Mouse (Mus musculus): ENCODE data around the gene Gm11554. TPM values are rescaled to one million over a fixed set of nuclear protein-coding genes. Genes with fewer than 3 reads are reported as not detected.

Gm11554 gene
- not detected in 2 replicates for polyA plus RNA-seq (2012; rRNA removed; ENCODE audit: low replicate concordance)

GRCm38 (mm10) chr11:99804346-99804745, at the start of gene Gm11554:
Gm11554 (minus strand) TSS chr11:99804446.

GRCm38 (mm10) chr11:99851508-99851907, 47.3 kb upstream of the Gm11554 start, which contains the start of gene Krtap4-16:
Krtap4-16 (minus strand) TSS chr11:99851608.

GRCm38 (mm10) chr11:99837966-99838365, 33.7 kb upstream of the Gm11554 start, which contains the start of gene 2300003K06Rik:
2300003K06Rik (minus strand) TSS chr11:99838066.

GRCm38 (mm10) chr11:99815566-99815965, 11.3 kb upstream of the Gm11554 start, which contains the start of gene Gm11564:
Gm11564 (minus strand) TSS chr11:99815666.

GRCm38 (mm10) chr11:99809792-99810191, 5.5 kb upstream of the Gm11554 start, which contains the start of gene Krtap4-13:
Krtap4-13 (minus strand) TSS chr11:99809892.

GRCm38 (mm10) chr11:99798832-99799231, 5.4 kb downstream of the Gm11554 start, which contains the start of gene Gm11569:
Gm11569 (minus strand) TSS chr11:99798932.

GRCm38 (mm10) chr11:99793367-99793766, 10.9 kb downstream of the Gm11554 start, which contains the start of gene Gm11596:
Gm11596 (minus strand) TSS chr11:99793467.

GRCm38 (mm10) chr11:99784900-99785299, 19.3 kb downstream of the Gm11554 start, which contains the start of gene Krtap4-9:
Krtap4-9 (plus strand) TSS chr11:99785200.

GRCm38 (mm10) chr11:99780604-99781003, 23.6 kb downstream of the Gm11554 start, which contains the start of gene Krtap4-8:
Krtap4-8 (minus strand) TSS chr11:99780704.

GRCm38 (mm10) chr11:99772813-99773212, 31.4 kb downstream of the Gm11554 start, which contains the start of gene Gm11595:
Gm11595 (minus strand) TSS chr11:99772913.

Other genes with a start within 250 kb of the Gm11554 start
- gene Krtap3-2, start 247.6 kb downstream of the Gm11554 start, polyA plus RNA-seq (2012; rRNA removed; ENCODE audit: low replicate concordance), result not detected in 2 replicates
- gene Gm11939, start 245.0 kb downstream of the Gm11554 start, polyA plus RNA-seq (2012; rRNA removed; ENCODE audit: low replicate concordance), result not detected in 2 replicates
- 0.21 TPM in 1 of 2 replicates, not detected in the other for gene Krtap3-1, start 237.8 kb downstream of the Gm11554 start, polyA plus RNA-seq (2012; rRNA removed; ENCODE audit: low replicate concordance)
- gene Krtap1-5, start 223.4 kb downstream of the Gm11554 start, polyA plus RNA-seq (2012; rRNA removed; ENCODE audit: low replicate concordance), result not detected in 2 replicates
- not detected in 2 replicates for gene Krtap1-4, start 220.8 kb downstream of the Gm11554 start, polyA plus RNA-seq (2012; rRNA removed; ENCODE audit: low replicate concordance)
- gene Krtap1-3, start 213.1 kb downstream of the Gm11554 start, polyA plus RNA-seq (2012; rRNA removed; ENCODE audit: low replicate concordance), result not detected in 2 replicates
- gene Krtap9-3, start 206.3 kb downstream of the Gm11554 start, polyA plus RNA-seq (2012; rRNA removed; ENCODE audit: low replicate concordance), result not detected in 2 replicates
- not detected in 2 replicates for gene Gm11938, start 201.1 kb downstream of the Gm11554 start, polyA plus RNA-seq (2012; rRNA removed; ENCODE audit: low replicate concordance)
- not detected in 2 replicates for gene Gm11937, start 194.3 kb downstream of the Gm11554 start, polyA plus RNA-seq (2012; rRNA removed; ENCODE audit: low replicate concordance)
- 0.27 TPM in 1 of 2 replicates, not detected in the other for gene Krtap2-4, start 189.6 kb downstream of the Gm11554 start, polyA plus RNA-seq (2012; rRNA removed; ENCODE audit: low replicate concordance)
- not detected in 2 replicates for gene Gm11562, start 184.0 kb downstream of the Gm11554 start, polyA plus RNA-seq (2012; rRNA removed; ENCODE audit: low replicate concordance)
- not detected in 2 replicates for gene Krtap4-1, start 176.2 kb downstream of the Gm11554 start, polyA plus RNA-seq (2012; rRNA removed; ENCODE audit: low replicate concordance)
- not detected in 2 replicates for gene Krtap4-2, start 169.4 kb downstream of the Gm11554 start, polyA plus RNA-seq (2012; rRNA removed; ENCODE audit: low replicate concordance)
- not detected in 2 replicates for gene Krtap4-7, start 160.4 kb downstream of the Gm11554 start, polyA plus RNA-seq (2012; rRNA removed; ENCODE audit: low replicate concordance)
- gene Gm11555, start 154.2 kb downstream of the Gm11554 start, polyA plus RNA-seq (2012; rRNA removed; ENCODE audit: low replicate concordance), result not detected in 2 replicates
- gene Gm11563, start 145.5 kb downstream of the Gm11554 start, polyA plus RNA-seq (2012; rRNA removed; ENCODE audit: low replicate concordance), result not detected in 2 replicates
- not detected in 2 replicates for gene Krtap4-6, start 138.5 kb downstream of the Gm11554 start, polyA plus RNA-seq (2012; rRNA removed; ENCODE audit: low replicate concordance)
- gene Gm14190, start 113.7 kb downstream of the Gm11554 start, polyA plus RNA-seq (2012; rRNA removed; ENCODE audit: low replicate concordance), result not detected in 2 replicates
- not detected in 2 replicates for gene Gm14180, start 70.2 kb downstream of the Gm11554 start, polyA plus RNA-seq (2012; rRNA removed; ENCODE audit: low replicate concordance)
- not detected in 2 replicates for gene Gm11595, start 31.5 kb downstream of the Gm11554 start, polyA plus RNA-seq (2012; rRNA removed; ENCODE audit: low replicate concordance)
- gene Krtap4-8, start 23.7 kb downstream of the Gm11554 start, polyA plus RNA-seq (2012; rRNA removed; ENCODE audit: low replicate concordance), result not detected in 2 replicates
- not detected in 2 replicates for gene Krtap4-9, start 19.2 kb downstream of the Gm11554 start, polyA plus RNA-seq (2012; rRNA removed; ENCODE audit: low replicate concordance)
- gene Gm11596, start 11.0 kb downstream of the Gm11554 start, polyA plus RNA-seq (2012; rRNA removed; ENCODE audit: low replicate concordance), result not detected in 2 replicates
- gene Gm11569, start 5.5 kb downstream of the Gm11554 start, polyA plus RNA-seq (2012; rRNA removed; ENCODE audit: low replicate concordance), result not detected in 2 replicates
- not detected in 2 replicates for gene Krtap4-13, start 5.4 kb upstream of the Gm11554 start, polyA plus RNA-seq (2012; rRNA removed; ENCODE audit: low replicate concordance)
- not detected in 2 replicates for gene Gm11564, start 11.2 kb upstream of the Gm11554 start, polyA plus RNA-seq (2012; rRNA removed; ENCODE audit: low replicate concordance)
- gene 2300003K06Rik, start 33.6 kb upstream of the Gm11554 start, polyA plus RNA-seq (2012; rRNA removed; ENCODE audit: low replicate concordance), result not detected in 2 replicates
- gene Krtap4-16, start 47.2 kb upstream of the Gm11554 start, polyA plus RNA-seq (2012; rRNA removed; ENCODE audit: low replicate concordance), result 1.4 TPM in 1 of 2 replicates, not detected in the other
- not detected in 2 replicates for gene Gm11568, start 53.5 kb upstream of the Gm11554 start, polyA plus RNA-seq (2012; rRNA removed; ENCODE audit: low replicate concordance)
- not detected in 2 replicates for gene Gm11559, start 60.0 kb upstream of the Gm11554 start, polyA plus RNA-seq (2012; rRNA removed; ENCODE audit: low replicate concordance)
- not detected in 2 replicates for gene Krtap9-1, start 68.9 kb upstream of the Gm11554 start, polyA plus RNA-seq (2012; rRNA removed; ENCODE audit: low replicate concordance)
- not detected in 2 replicates for gene Gm11567, start 74.7 kb upstream of the Gm11554 start, polyA plus RNA-seq (2012; rRNA removed; ENCODE audit: low replicate concordance)
- not detected in 2 replicates for gene Krtap31-1, start 103.5 kb upstream of the Gm11554 start, polyA plus RNA-seq (2012; rRNA removed; ENCODE audit: low replicate concordance)
- not detected in 2 replicates for gene Gm11565, start 110.3 kb upstream of the Gm11554 start, polyA plus RNA-seq (2012; rRNA removed; ENCODE audit: low replicate concordance)
- not detected in 2 replicates for gene Krtap31-2, start 131.8 kb upstream of the Gm11554 start, polyA plus RNA-seq (2012; rRNA removed; ENCODE audit: low replicate concordance)
- gene Krtap9-5, start 144.0 kb upstream of the Gm11554 start, polyA plus RNA-seq (2012; rRNA removed; ENCODE audit: low replicate concordance), result not detected in 2 replicates
- not detected in 2 replicates for gene Krtap29-1, start 174.6 kb upstream of the Gm11554 start, polyA plus RNA-seq (2012; rRNA removed; ENCODE audit: low replicate concordance)
- gene Krtap16-1, start 182.2 kb upstream of the Gm11554 start, polyA plus RNA-seq (2012; rRNA removed; ENCODE audit: low replicate concordance), result not detected in 2 replicates
- gene Krtap17-1, start 189.5 kb upstream of the Gm11554 start, polyA plus RNA-seq (2012; rRNA removed; ENCODE audit: low replicate concordance), result not detected in 2 replicates
- not detected in 2 replicates for gene Krt33a, start 211.8 kb upstream of the Gm11554 start, polyA plus RNA-seq (2012; rRNA removed; ENCODE audit: low replicate concordance)
- not detected in 2 replicates for gene Krt33b, start 225.4 kb upstream of the Gm11554 start, polyA plus RNA-seq (2012; rRNA removed; ENCODE audit: low replicate concordance)
- not detected in 2 replicates for gene Krt34, start 237.1 kb upstream of the Gm11554 start, polyA plus RNA-seq (2012; rRNA removed; ENCODE audit: low replicate concordance)
- gene Krt31, start 246.1 kb upstream of the Gm11554 start, polyA plus RNA-seq (2012; rRNA removed; ENCODE audit: low replicate concordance), result 0.09 and 0.17 TPM in 2 replicates